Mouse (Mus musculus): ENCODE measurements around the gene Tac1. TPM values are rescaled to one million over a fixed set of nuclear protein-coding genes. Genes with fewer than 3 reads are reported as not detected.

Gene Tac1
- polyA plus RNA-seq (2012; rRNA removed), result 0.51 and 0.69 TPM in 2 replicates

DNA sequence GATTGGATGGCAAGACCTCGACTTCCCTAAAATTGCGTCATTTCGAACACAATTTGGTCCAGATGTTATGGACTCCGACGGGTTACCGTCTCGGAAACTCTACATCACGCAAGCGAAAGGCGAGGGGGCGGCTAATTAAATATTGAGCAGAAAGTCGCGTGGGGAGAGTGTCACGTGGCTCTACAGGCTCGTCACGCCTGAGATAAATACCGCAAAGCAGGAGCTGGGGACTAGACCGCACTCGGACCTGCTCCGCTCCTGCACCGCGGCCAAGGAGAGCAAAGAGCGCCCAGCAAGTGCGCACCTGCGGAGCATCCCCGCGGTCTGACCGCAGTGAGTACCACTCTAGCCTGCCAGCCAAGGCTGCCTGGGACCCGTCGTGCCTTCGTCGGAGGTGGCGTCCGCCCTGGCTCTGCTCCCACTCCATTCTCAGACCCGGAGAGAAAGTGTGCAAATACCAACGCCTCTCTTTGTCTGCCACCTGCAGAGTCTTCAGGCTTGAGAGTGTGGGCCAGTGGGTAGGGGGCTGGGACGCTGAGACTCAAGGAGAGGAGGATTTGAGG lies at the start of gene Tac1:
TSS of gene Tac1 (plus strand) at position 51 of the 563 bp plus-strand sequence.

Other genes starting within 250 kb of the Tac1 start
- gene Asns, start 138.4 kb downstream of the Tac1 start, polyA plus RNA-seq (2012; rRNA removed), result 12.3 and 15.1 TPM in 2 replicates

All from ovary, adult 2 months (tissue).